In genomic region chrX:43427111-43427510, GRCm38 (mm10) we compare ENCODE assay signal across 9 mouse cellular contexts. TPM values are rescaled to one million over a fixed set of nuclear protein-coding genes. Genes with fewer than 3 reads are reported as not detected.
DNase-seq lines count a peak whose midpoint lies in the region; ATAC-seq and TF ChIP-seq lines count a peak whose summit lies in the region.
"Had no signal": no experiment of that assay in that cellular context is flagged by ENCODE, and none has a peak within 500 bp of the region (broad histone marks: within the 10 kb centered on the region; RNA-seq: fewer than 3 reads in every experiment).

No protein-coding gene starts in this region.

- H3K9me3 ChIP-seq in forebrain, embryonic 11.5 days (ENCODE audit: control insufficient read depth, low read length) = no peaks in the 10 kb centered on the region
- no peaks in the 10 kb centered on the region for H3K9me3 ChIP-seq in neural tube, embryonic 12.5 days
- no peaks in the 10 kb centered on the region for H3K9me3 ChIP-seq in heart, embryonic 11.5 days (replicated peaks; ENCODE audit: control insufficient read depth, low read length)

- H3K9ac ChIP-seq in forebrain, embryonic 11.5 days (ENCODE audit: low read length) = no peak overlapping the region
- H3K9ac ChIP-seq in neural tube, embryonic 12.5 days = no peak overlapping the region
- no peak overlapping the region for H3K9ac ChIP-seq in heart, embryonic 11.5 days (ENCODE audit: low read depth, low read length)

- peak; percentile 0 for DNase-seq in embryo, embryonic 9.5 days (ENCODE audit: extremely low spot score)
- no peak for DNase-seq in embryo, embryonic 11 days
- DNase-seq in forebrain, embryonic 11.5 days (ENCODE audit: low spot score) = peak; percentile 46
- peak; percentile 8 to 12 for DNase-seq in layer of hippocampus, postnatal 25 days (ENCODE audit: extremely low spot score in 1 of 2, low spot score in 1 of 2)
- no peak for DNase-seq in thymus, postnatal 10 days (ENCODE audit: low spot score in 2 of 2)
- no peak for DNase-seq in lung, adult 2 months

- no peak for TF ChIP-seq POLR2A in lung, adult 2 months (IDR thresholded peaks at IDR 0.05; ENCODE audit: borderline replicate concordance, extremely low read depth, low read depth, low read length)

- H3K27ac ChIP-seq in forebrain, embryonic 11.5 days (ENCODE audit: low read depth, low read length) = no peak overlapping the region
- H3K27ac ChIP-seq in neural tube, embryonic 12.5 days = no peak overlapping the region
- H3K27ac ChIP-seq in heart, embryonic 11.5 days (ENCODE audit: low read depth, low read length) = no peak overlapping the region

- peak overlapping the region; percentile 3; the same call in 1 of the 2 replicates for H3K4me2 ChIP-seq in forebrain, embryonic 11.5 days (ENCODE audit: low read depth, low read length, severe bottlenecking)
- H3K4me2 ChIP-seq in neural tube, embryonic 12.5 days (replicated peaks) = peak overlapping the region; percentile 66
- no peak overlapping the region for H3K4me2 ChIP-seq in heart, embryonic 11.5 days

- peaks cover 2% of the 10 kb centered on the region; the same call in 1 of the 2 replicates for H3K27me3 ChIP-seq in forebrain, embryonic 11.5 days (ENCODE audit: control insufficient read depth, insufficient read depth, low read length)
- peaks cover 11% of the 10 kb centered on the region; the same call in 1 of the 2 replicates for H3K27me3 ChIP-seq in neural tube, embryonic 12.5 days (replicated peaks)
- H3K27me3 ChIP-seq in heart, embryonic 11.5 days (ENCODE audit: control insufficient read depth, insufficient read depth, low read length) = peaks cover 16% of the 10 kb centered on the region

- H3K4me3 ChIP-seq in forebrain, embryonic 11.5 days (ENCODE audit: low read depth, low read length) = no peak overlapping the region
- peak overlapping the region; percentile 13; the same call in 1 of the 2 replicates for H3K4me3 ChIP-seq in neural tube, embryonic 12.5 days
- H3K4me3 ChIP-seq in heart, embryonic 11.5 days (ENCODE audit: low read depth, low read length) = no peak overlapping the region
- H3K4me3 ChIP-seq in lung, adult 2 months (replicated peaks; ENCODE audit: extremely low read depth, low read depth, low read length) = no peak overlapping the region
- H3K4me3 ChIP-seq: megakaryocyte, embryonic 14.5 days had no signal

- WGBS in forebrain, embryonic 11.5 days = 20% methylated on average over 10 of the region's 10 CpGs
- WGBS in neural tube, embryonic 12.5 days = 19% methylated on average over 10 of the region's 10 CpGs
- 30% methylated on average over 10 of the region's 10 CpGs for WGBS in heart, embryonic 11.5 days (ENCODE audit: insufficient replicate concordance)
- WGBS in lung, adult 2 months = 36% methylated on average over 10 of the region's 10 CpGs

- H3K36me3 ChIP-seq in forebrain, embryonic 11.5 days (ENCODE audit: control insufficient read depth, insufficient read depth, low read length) = no peaks in the 10 kb centered on the region
- no peaks in the 10 kb centered on the region for H3K36me3 ChIP-seq in neural tube, embryonic 12.5 days
- no peaks in the 10 kb centered on the region for H3K36me3 ChIP-seq in heart, embryonic 11.5 days (ENCODE audit: control insufficient read depth, insufficient read depth, low read length)

- no peaks in the 10 kb centered on the region for H3K4me1 ChIP-seq in forebrain, embryonic 11.5 days (replicated peaks; ENCODE audit: control insufficient read depth, insufficient read depth, low read length)
- no peaks in the 10 kb centered on the region for H3K4me1 ChIP-seq in neural tube, embryonic 12.5 days
- H3K4me1 ChIP-seq in heart, embryonic 11.5 days (ENCODE audit: control insufficient read depth, insufficient read depth, low read length) = no peaks in the 10 kb centered on the region
- no peaks in the 10 kb centered on the region for H3K4me1 ChIP-seq in lung, adult 2 months (ENCODE audit: control insufficient read depth, insufficient read depth, low read length)
- H3K4me1 ChIP-seq: megakaryocyte, embryonic 14.5 days had no signal

- TF ChIP-seq CTCF in lung, adult 2 months (IDR thresholded peaks at IDR 0.05; ENCODE audit: insufficient read depth, low read length) = no peak

- ATAC-seq in forebrain, embryonic 11.5 days (replicated peaks; ENCODE audit: low FRiP score) = no peak
- ATAC-seq in neural tube, embryonic 12.5 days (ENCODE audit: low FRiP score, low read depth) = no peak
- ATAC-seq in heart, embryonic 11.5 days (replicated peaks; ENCODE audit: insufficient number of reproducible peaks, low FRiP score, low TSS enrichment) = no peak

RNA-seq across cellular contexts. Expression of gene Tenm1, which starts 1.8 kb away (rescaled TPM):
- polyA plus RNA-seq in forebrain, embryonic 11.5 days (2014; fragmentation: Nextera tagmentation; extraction: Ambion mirVana) = 2.4 and 2.6 TPM in 2 replicates
- 10 to 100 TPM; 38.5 to 47.0 TPM for total RNA-seq in layer of hippocampus, postnatal 25 days (2021)
- polyA plus RNA-seq in neural tube, embryonic 12.5 days (2016; fragmentation: Nextera tagmentation; extraction: Ambion mirVana) = 3.4 and 3.9 TPM in 2 replicates
- 0.04 TPM in 1 of 2 replicates, not detected in the other for polyA plus RNA-seq in heart, embryonic 11.5 days (2014; fragmentation: Nextera tagmentation; extraction: Ambion mirVana)
- not detected in 2 replicates for polyA plus RNA-seq in lung, adult 2 months (2012; rRNA removed)

Comparison
In these comparisons a context has a peak if more than half of its experiments do, and no peak if none do; other contexts are left out.
1. DNase-seq: peak in embryo, embryonic 9.5 days (single experiment), forebrain, embryonic 11.5 days (single experiment) and layer of hippocampus, postnatal 25 days (2 of 2); none in embryo, embryonic 11 days (single experiment), thymus, postnatal 10 days (0 of 2) and lung, adult 2 months (single experiment).